Mouse (Mus musculus): Measurements from ENCODE around the gene Rora.

The Rora gene

GRCm38 (mm10) chr9:68888670-68889069 lies 235.1 kb downstream of the Rora start:
- no peak for DNase-seq (ENCODE audit: low read depth)

- DNase-seq (ENCODE audit: low read depth): no peak
Observed at GRCm38 (mm10) chr9:68891431-68891830, 237.8 kb downstream of the Rora start.

- peak; percentile 9 for DNase-seq (ENCODE audit: low read depth)
Observed at GRCm38 (mm10) chr9:68892356-68892755, 238.8 kb downstream of the Rora start.

GRCm38 (mm10) chr9:68892859-68893258 lies 239.3 kb downstream of the Rora start:
- no peak for DNase-seq (ENCODE audit: low read depth)

GRCm38 (mm10) chr9:68898286-68898685 lies 244.7 kb downstream of the Rora start:
- DNase-seq (ENCODE audit: low read depth): no peak

GRCm38 (mm10) chr9:68899525-68900222 lies 246.1 kb downstream of the Rora start:
- no peak for DNase-seq (ENCODE audit: low read depth)

GRCm38 (mm10) chr9:68906361-68906883 lies 252.8 kb downstream of the Rora start:
- DNase-seq (ENCODE audit: low read depth): no peak

GRCm38 (mm10) chr9:68912483-68913151 lies 259.0 kb downstream of the Rora start:
- no peak for DNase-seq (ENCODE audit: low read depth)

GRCm38 (mm10) chr9:68913191-68913697 lies 259.7 kb downstream of the Rora start:
- DNase-seq (ENCODE audit: low read depth): no peak

- no peak for DNase-seq (ENCODE audit: low read depth)
Observed at GRCm38 (mm10) chr9:68914541-68915275, 261.1 kb downstream of the Rora start.

GRCm38 (mm10) chr9:68916741-68917140 lies 263.2 kb downstream of the Rora start:
- no peak for DNase-seq (ENCODE audit: low read depth)

- no peak for DNase-seq (ENCODE audit: low read depth)
Observed at GRCm38 (mm10) chr9:68923128-68923601, 269.6 kb downstream of the Rora start.

GRCm38 (mm10) chr9:68926406-68926805 lies 272.8 kb downstream of the Rora start:
- no peak for DNase-seq (ENCODE audit: low read depth)

GRCm38 (mm10) chr9:68933159-68933558 lies 279.6 kb downstream of the Rora start:
- DNase-seq (ENCODE audit: low read depth): no peak

- DNase-seq (ENCODE audit: low read depth): no peak
Observed at GRCm38 (mm10) chr9:68934238-68934637, 280.7 kb downstream of the Rora start.

GRCm38 (mm10) chr9:68935611-68936010 lies 282.0 kb downstream of the Rora start:
- DNase-seq (ENCODE audit: low read depth): no peak

- no peak for DNase-seq (ENCODE audit: low read depth)
Observed at GRCm38 (mm10) chr9:68941037-68941436, 287.5 kb downstream of the Rora start.

- peak; percentile 23 for DNase-seq (ENCODE audit: low read depth)
Observed at GRCm38 (mm10) chr9:68942595-68943011, 289.0 kb downstream of the Rora start.

- DNase-seq (ENCODE audit: low read depth): no peak
Observed at GRCm38 (mm10) chr9:68944026-68944425, 290.4 kb downstream of the Rora start.

GRCm38 (mm10) chr9:68947707-68948106 lies 294.1 kb downstream of the Rora start:
- DNase-seq (ENCODE audit: low read depth): no peak

GRCm38 (mm10) chr9:68948141-68948540 lies 294.6 kb downstream of the Rora start:
- DNase-seq (ENCODE audit: low read depth): no peak

GRCm38 (mm10) chr9:68956210-68956874 lies 302.8 kb downstream of the Rora start:
- DNase-seq (ENCODE audit: low read depth): no peak

All from 416B (cell line).